Mouse (Mus musculus) megakaryocyte, embryonic 14.5 days (primary cell): ENCODE results near the gene Ttc25.
"Not testable (repeated sequence)": the region's sequence is repeated elsewhere in the genome, so short reads cannot be mapped to it uniquely, and the experiment has no call there.

Experiments used
- FLI1 ChIP-seq: IDR thresholded peaks from 2 replicates; pipeline ENCODE4 v1.6.1; 2012; ENCODE audit warnings: low read length, inconsistent platforms, mixed read lengths
- GATA1 ChIP-seq: IDR thresholded peaks from 3 replicates; pipeline ENCODE4 v1.6.1; 2012; ENCODE audit warnings: mixed read lengths, low read length, inconsistent platforms, borderline replicate concordance

GRCm38 (mm10) chr11:100534411-100534810, 11.0 kb upstream of the Ttc25 start:
- TF ChIP-seq GATA1, FLI1: not testable (repeated sequence)
